Mouse (Mus musculus) A20 (cell line): ENCODE measurements at regions not wholly inside any gene's neighbourhood (a gene's known extent, or its start where the extent isn't known, plus 50 kb on each side); places are given as distances from the start of the nearest gene placed in this dataset.

Experiments used
- DNase-seq: peaks from one replicate; pipeline ENCODE4 v3.0.0-alpha.2; 2011; ENCODE audit warnings: low read depth, low spot score

DNA sequence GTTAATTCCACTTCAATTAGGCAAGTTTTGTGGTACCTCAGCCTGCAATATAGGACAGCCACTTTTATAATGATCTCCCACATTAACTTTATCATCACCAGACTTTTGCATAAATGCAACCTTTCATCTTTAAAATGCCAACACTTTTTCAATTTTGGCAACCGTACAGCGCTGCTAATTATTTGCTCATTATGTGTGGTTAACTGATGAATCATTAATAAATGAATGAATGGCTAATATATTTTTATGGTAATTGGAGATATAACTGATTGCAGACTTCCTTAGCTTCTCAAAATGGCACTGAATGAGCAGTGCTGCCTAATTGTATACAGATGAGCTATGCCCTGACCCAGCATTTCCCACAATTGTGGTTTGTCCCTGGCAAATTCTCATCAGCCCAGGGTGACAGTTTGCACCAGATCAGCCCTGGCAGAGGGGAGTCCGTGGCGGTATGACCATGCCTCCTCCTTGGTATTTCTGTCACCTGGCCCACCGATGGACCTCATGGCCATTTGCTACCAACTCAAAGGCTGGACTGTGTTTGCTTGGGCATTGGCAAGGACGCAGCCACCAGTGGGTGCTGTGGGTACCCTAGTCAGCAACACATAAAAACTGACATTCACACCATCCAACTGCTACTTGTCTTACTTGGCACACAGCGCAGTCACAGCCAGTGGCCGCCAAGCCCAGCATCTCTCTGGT is 173.7 kb upstream of the Lmo4 start:
- no peak for DNase-seq

- DNase-seq, result peak; percentile 68
Observed at GRCm38 (mm10) chr3:144377626-144378523, 172.9 kb upstream of the Lmo4 start.

DNA sequence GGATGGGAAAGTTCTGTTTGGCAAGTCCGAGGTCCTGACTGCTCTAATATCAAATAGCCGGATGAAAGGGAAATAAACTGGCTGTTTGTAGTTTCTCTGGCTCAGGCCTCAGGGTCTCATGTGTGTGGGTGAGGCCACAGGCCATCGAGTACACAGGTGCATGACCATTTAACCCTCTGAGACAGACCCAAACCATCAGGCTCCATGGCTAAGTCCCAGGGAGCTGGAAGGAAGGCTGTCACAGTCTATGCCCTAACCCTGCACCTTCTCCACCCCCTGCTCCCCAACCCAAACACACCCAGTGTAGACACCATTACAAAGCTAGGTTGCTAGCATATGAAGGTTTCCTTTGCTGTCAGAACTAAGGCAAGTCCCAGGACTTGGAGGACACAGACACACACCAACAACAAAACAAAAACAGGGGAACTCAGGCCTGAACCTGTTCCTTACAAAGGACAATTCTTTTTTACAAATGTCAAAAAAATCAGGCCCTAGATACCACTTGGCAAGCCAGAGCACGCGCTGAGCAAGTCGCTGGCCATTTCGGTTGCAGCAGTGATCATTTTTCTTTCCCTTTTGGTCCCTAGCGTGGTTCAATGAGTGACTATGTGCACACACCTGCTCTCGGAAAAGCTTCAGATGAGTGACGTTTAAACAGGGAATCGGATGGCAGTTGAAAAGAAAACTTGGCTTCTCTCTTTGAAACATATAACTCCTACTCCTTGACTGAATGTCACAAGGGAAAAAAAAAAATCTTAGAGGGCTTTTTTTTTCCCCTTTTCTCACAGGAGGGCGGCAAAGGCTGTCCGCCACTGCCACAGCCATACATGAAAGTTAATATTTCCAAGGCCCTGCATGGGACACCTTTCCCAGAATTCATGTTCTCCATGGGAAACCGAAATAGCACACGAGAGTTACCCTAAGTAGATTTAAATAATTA is 171.7 kb upstream of the Lmo4 start:
- peak; percentile 39 for DNase-seq

GRCm38 (mm10) chr3:144375725-144376412 is 170.8 kb upstream of the Lmo4 start:
- DNase-seq, result peak; percentile 71

- no peak for DNase-seq
Observed at GRCm38 (mm10) chr3:144368300-144368699, 163.3 kb upstream of the Lmo4 start.

- DNase-seq, result no peak
Observed at GRCm38 (mm10) chr3:144367766-144368116, 162.7 kb upstream of the Lmo4 start.

DNA sequence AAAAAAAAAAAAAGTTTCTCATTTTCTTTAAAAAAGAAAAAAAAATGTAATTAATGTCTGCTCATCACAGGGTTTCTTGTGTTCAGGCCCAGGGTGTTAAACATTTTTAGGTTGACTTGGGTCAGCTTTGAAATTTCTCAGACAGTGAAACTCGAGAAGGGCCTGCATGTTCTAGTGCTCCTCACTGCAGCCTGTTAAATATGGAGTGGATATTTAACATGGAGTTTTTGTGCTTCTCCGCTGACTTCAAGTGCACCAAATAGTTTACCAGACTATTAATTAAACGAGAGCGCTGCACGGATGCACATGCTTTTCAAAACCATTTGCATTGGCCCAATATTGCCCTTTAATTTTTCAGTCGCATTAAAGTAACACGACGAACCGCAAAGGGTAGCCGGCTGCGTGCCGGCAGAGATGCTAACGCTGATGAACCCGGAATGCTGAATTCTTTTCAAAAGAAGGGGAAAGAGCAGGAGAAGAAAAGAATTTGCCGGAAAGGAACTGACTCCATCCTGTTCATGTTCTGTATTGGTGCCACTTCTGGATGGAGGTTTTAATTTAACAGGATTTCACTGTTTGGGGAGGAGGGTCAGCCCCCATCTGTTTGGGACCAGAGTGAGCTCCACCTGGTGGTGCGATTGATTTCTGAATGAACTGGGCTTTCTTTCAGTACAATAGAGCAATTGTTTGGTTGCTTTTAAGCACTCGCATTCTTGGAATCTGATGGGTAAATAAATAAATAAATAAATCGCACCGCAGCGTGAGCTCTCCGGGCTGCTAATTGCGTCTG is 162.2 kb upstream of the Lmo4 start:
- no peak for DNase-seq

GRCm38 (mm10) chr3:144365894-144366293 is 160.9 kb upstream of the Lmo4 start:
- no peak for DNase-seq

DNA sequence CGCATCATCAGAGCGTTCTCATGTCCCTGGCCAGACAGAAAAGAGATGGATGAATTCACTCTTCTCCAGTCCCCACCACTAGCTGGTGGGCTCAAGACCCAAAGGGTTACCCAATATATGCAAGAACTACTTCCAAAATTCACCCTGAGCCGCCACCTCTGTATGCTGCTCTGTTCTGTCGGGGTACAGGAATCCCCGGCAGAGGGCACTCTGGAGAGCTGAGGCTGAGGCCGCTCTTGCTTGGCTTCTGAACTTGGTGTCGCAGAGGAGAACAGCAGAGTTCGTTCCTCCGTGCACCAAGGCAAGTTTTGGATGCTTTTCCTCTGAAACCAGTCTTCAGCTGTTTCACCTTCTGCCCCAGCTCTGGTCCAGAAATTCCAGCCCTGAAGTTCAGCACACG is 157.5 kb upstream of the Lmo4 start:
- DNase-seq, result peak; percentile 68

DNA sequence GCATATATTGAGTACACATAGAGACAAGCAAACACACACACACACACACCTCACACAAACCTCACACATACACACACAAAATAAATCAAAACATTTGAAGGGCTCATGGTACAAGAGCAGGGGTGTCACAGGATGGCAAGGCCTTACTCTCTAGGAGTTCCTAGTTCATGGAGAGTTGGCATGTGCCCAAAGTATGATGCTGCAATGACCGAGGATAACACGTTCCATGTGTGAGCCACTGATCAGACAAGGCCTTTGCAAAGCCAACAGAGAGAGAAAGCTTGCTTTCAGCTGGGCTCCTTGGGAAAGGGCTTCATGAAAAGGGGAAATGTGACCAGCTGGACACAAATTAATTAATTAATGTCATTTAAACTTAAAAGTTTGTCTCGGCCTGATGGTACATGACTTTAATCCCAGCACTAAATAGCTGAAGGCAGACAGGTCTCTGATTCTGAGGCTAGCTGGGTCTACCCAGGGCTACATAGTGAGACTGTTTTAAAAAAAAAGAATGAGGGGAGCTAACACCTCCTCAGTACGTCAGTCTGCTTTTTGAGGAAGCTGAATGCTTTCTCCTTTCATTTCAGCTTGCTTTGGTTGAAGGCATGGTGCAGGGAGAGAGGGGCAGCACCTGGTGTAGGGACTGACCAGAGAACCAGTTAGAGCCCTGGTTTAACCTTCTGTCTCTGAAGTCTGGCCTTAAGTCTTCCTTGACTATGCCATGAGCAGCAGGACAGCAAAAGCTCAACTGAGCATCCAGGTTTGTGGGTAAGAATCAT is 156.4 kb upstream of the Lmo4 start:
- DNase-seq, result peak; percentile 20

DNA sequence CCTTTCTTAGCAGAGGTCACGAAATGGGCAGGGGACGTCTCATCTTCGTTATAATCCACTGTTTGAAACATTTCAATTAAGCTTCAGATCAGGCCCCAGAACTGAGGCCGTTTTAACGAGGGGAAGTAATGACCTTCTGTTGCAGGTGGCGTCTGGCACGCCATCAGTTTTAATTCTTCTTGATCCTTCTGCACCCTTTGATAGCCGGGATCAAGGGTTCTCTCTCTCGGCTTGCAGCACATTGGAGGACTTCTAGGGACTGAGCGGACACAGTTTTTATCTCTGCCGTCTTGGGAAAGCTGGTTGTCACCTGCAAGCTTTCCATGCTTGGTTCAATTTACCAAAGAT is 151.9 kb upstream of the Lmo4 start:
- DNase-seq, result no peak

- DNase-seq, result peak; percentile 30
Observed at GRCm38 (mm10) chr3:144356103-144356947, 151.3 kb upstream of the Lmo4 start.

DNA sequence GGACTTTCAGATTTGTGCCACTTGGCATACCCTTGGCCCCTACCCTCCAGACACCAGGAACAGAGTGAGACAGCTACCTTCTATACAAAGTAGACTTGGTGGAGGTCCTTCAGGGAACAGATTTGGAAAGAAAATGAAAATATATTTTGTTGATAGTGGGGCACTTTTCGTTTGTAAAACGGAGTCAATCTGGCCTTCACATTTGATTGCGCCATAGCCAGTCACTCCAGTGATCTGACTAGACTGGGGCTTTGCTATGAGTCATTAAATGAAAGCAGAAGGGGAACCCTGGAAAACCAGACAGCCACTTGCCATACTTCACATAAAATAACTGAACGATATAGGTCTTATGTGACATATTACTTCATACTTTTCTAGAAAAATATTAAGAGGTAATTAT is 147.5 kb upstream of the Lmo4 start:
- no peak for DNase-seq

DNA sequence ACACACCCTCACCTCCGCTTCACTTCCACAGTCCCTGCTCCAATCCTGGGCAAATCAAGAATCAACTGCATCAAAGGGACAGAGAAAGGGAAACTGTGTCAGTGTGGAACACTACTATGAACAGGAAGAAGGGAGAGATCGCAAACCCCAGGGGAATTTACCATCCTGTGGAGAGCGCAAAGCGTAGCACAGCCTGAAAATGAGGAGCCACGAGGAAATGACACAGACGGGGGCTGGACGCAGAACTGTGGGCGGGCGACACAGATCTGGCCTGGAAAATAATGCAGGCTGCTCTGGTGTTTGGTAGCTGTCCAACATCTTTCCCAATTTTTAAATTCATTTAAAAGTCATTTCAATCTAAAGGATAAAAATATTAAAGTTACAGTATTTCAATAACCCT is 143.4 kb upstream of the Lmo4 start:
- no peak for DNase-seq

DNA sequence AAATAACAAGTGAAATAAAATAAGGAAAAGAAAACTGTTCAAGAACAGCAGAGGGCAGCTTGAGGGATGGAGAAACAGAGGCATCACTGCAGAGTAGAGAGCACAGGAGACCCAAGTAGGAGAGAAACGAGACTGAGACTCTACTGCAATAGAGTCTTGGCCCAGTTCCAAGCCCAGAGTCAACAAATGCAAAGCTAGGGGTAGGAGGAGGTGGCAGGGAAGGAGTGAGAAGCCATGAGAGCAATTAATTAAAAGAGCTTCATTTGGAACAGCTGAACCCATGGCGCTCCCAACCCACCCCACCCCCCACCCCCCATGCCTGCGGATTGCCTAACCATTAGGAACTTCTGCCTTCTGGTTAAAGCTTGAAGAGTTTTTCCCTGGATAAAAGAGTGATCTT is 130.2 kb upstream of the Lmo4 start:
- DNase-seq, result no peak

- DNase-seq, result no peak
Observed at GRCm38 (mm10) chr3:144334201-144334600, 129.2 kb upstream of the Lmo4 start.

DNA sequence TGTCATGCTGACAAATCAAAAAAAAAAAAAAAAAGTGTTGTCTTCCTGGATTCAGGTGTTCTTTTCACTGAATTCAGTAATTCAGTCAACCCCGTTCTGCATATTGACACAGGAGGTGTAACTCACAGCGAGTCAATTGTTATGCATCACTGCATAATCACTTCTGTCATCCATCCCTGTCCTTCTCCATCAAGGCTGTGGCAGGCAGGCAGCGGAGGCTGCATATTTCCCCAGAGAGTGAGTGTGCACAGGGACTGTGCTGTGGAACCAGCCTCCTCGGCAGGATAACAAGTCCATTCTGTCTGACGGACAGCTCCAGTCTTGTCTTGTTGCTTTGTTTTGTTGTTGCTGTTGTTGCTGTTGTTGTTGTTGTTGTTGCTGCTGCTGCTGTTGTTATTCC is 127.3 kb upstream of the Lmo4 start:
- DNase-seq, result no peak

GRCm38 (mm10) chr3:144329117-144329516 is 124.1 kb upstream of the Lmo4 start:
- DNase-seq, result no peak

DNA sequence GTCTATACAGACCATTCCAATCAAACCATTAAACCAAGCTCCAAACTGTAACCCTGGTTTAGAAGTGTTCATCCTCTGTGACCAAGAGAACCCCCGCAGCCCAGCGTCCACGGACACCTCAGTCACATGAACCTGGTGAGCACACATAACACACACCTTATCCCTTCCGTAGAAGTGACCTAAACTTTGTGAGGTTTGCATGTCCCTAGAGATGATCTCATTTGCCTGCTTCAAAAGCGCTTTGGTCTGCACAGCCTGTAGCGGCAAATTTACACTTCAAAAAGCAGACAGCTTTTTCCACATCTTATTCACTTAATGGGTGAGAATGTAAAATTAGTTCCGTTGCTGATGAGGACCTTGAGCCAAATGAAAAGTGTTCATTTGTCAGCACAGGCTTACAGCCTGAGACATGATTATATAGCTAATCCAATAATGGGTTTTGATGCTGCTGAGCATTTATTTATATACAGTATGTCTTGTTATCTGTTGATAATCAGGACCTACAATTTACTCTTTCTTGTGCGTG is 122.3 kb upstream of the Lmo4 start:
- no peak for DNase-seq
